Mouse (Mus musculus) brain, embryonic 14.5 days (tissue): Measurements from ENCODE around the gene Chpf2.

ENCODE experiments used
- CTCF ChIP-seq: fragments of 200-500 bp; IDR thresholded peaks from 2 replicates; pipeline ENCODE4 v1.5.1; 2012; ENCODE audit warnings: inconsistent platforms, mild to moderate bottlenecking, moderate library complexity, borderline replicate concordance; ENCODE audit not compliant: insufficient read depth, insufficient read length; ENCODE audit errors: extremely low read depth
- POLR2A ChIP-seq: fragments of 200-500 bp; IDR thresholded peaks from 2 replicates; pipeline ENCODE4 v1.6.1; 2012; ENCODE audit warnings: mild to moderate bottlenecking, inconsistent platforms, borderline replicate concordance; ENCODE audit not compliant: poor library complexity, insufficient read depth, insufficient read length, severe bottlenecking; ENCODE audit errors: extremely low read depth

- TF ChIP-seq POLR2A = no peak
- no peak for TF ChIP-seq CTCF
Observed at GRCm38 (mm10) chr5:24623041-24623985, 36.8 kb downstream of the Chpf2 start.
